Mouse (Mus musculus): ENCODE data around the gene Thoc5.

The Thoc5 gene

DNA sequence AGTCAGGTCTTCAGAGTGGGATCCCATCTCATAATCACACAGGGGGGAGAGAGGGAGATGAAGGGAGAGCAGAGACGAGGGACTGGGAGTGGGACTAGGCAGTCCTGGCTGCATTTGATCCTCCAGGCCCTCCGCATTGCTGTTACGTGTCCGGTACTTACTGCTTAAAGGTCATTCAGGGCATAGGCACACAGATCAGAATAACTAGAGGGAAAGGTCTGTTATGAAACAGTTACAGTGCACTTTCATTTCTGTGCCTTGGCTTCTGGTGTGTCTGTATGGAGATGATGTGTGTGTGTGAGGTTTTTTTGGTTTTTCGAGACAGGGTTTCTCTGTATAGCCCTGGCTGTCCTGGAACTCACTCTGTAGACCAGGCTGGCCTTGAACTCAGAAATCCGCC is 11.1 kb downstream of the Thoc5 start:
- in situ Hi-C loops (cut with MseI, MboI), result no loop called here

DNA sequence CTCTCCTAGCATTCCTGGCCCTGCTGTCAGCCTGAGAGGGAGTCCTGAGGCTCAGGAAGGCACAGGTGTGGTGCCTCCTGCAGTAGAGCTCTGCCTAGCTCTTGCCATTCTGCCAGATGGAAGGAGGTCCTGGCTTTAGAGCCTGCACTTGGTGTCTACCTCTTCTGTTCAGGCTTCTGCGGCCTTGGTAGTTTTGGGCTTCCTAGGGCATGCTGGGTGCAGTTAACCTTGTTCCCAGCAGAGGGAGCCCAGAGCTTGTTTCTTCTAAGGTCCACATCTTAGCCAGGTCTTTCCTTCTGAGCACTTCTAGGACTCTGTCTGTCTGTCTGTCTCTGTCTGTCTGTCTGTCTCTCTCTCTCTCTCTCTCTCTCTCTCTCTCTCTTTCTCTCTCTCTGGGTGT is 20.9 kb downstream of the Thoc5 start:
- in situ Hi-C loops (cut with MseI, MboI), result loop anchor here in 1 of 2 experiments (5.0 kb wide), 1 partner anchor 61 kb away; no protein-coding TSS in a partner anchor

DNA sequence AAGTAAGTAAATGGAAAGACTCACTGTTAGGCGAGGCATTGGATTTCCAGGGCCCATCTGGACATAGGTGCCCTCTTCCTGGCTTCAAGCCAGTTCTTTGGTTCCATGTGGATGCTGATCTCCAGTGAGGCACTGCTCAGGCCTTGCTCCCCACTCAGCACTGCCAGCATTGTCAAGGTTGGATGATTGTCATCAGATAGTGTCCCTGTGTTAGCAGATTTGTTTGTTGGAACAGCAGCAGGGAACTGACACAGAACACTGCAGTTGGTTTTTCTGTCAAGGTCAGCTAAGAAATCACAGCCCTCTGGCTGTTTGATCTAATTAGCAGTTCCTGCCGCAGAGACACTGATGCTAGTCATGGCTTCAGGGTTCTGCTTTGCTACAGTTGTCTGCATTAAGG is 26.2 kb downstream of the Thoc5 start:
- in situ Hi-C loops (cut with MseI, MboI), result loop anchor here in 1 of 2 experiments (5.0 kb wide), 1 partner anchor 46 kb away; no protein-coding TSS in a partner anchor

DNA sequence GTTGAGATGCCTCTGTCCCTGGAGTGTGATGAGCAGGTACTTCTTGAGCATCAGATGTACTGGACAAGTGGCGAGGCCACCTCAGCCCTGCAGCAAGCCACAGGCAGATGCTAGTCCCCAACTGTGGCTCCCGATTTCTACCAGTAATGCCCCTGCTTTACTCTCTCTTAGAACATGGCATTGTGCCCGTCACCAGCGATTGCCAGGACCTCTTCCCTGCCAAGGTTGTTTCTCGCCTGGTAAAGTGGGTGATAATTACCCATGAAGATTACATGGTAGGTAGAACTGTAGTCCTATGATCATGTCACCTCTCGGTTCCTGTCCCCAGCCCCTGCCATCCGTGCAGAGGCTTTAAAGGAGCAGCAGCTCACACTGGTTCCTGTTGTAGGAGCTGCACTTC is 26.6 kb downstream of the Thoc5 start:
- in situ Hi-C loops (cut with MseI, MboI), result loop anchor here in 1 of 2 experiments (5.0 kb wide), 1 partner anchor 46 kb away; no protein-coding TSS in a partner anchor

DNA sequence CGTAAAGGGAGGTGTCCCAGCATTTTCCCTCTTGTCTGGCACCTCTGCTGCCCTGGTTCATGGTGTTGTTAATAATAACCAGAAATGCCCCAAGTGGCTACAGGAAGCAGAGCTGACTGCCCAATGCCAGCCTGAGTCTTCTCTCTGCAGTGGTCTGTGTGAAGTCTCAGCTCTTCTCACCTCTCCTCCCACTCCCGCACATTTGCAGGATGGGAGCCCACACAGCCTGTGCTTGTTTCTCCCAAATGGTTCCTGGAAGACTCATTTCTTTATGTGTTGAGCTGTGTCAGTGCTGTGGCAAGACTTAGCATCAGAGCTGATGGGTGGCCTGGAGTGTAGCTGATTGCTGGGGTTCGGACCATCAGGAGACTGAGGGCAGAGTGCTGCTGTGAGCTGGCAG is 32.1 kb downstream of the Thoc5 start:
- in situ Hi-C loops (cut with MseI, MboI), result no loop called here

DNA sequence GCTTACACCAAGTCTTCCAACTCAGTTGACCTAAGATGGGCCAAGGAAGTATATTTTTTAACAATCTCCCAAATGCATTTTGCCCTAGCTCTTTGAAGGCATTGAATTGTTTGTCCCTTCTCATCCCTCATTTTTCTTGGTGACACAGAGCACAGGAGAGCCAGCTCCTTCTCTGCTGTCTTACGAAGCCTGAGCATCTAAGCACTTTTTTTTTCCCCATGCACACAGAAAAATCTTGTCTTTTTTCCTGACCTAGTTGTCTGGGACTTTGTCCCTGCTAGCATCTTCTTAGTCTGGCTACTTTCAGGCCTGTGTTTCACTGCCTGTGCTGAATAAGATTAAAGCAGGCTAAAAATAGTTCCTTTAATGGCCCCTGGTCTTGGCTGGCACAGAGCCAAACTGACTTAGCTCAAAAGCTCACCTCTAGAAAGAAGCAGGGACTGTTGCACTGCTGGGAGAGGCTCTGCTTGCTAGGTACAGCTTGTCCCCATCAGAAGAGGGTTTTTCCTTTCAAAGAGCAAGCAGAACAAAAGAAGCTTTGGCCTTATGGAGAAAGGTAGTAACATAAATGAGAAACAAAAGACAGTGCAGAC is 36.0 kb downstream of the Thoc5 start:
- in situ Hi-C loops (cut with MseI, MboI), result no loop called here

DNA sequence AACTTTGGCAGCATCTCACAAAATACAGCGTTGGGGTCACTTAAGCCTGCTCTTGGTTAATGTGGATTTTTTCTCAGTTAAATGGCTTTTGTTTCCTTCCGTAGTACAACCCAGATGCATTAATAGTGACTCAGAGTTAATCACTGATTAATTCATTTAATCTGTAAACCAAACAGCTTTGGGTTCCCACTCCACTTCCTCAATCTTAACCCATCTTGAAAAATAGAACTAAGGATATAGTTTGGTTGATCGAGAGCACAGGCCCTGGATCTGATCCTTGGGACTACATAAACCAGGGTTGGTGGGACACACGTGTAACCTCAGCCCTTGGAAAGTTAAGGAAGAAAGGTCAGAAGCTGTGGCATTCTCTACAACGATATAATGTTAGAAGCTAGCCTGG is 41.1 kb downstream of the Thoc5 start:
- in situ Hi-C loops (cut with MseI, MboI), result no loop called here

DNA sequence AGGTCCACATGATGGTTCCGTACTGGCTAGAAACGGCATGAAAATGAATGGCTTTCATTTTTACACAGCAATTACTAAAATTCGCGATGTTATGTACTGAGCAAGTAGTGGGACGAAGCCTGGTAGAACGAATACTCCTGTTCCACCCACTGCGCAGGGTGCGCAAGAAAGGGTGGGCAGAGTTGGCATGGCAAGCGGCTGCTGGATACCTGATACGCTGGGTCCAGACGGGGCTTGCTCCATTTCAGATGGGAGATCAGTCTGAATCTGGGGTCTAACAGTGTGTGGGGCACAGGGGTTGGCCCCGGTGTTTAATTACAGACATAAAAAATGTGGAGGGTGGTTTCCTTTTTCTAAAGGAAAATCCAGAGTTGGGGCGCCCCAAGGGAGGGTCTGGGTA is 51.4 kb downstream of the Thoc5 start:
- in situ Hi-C loops (cut with MseI, MboI), result no loop called here

DNA sequence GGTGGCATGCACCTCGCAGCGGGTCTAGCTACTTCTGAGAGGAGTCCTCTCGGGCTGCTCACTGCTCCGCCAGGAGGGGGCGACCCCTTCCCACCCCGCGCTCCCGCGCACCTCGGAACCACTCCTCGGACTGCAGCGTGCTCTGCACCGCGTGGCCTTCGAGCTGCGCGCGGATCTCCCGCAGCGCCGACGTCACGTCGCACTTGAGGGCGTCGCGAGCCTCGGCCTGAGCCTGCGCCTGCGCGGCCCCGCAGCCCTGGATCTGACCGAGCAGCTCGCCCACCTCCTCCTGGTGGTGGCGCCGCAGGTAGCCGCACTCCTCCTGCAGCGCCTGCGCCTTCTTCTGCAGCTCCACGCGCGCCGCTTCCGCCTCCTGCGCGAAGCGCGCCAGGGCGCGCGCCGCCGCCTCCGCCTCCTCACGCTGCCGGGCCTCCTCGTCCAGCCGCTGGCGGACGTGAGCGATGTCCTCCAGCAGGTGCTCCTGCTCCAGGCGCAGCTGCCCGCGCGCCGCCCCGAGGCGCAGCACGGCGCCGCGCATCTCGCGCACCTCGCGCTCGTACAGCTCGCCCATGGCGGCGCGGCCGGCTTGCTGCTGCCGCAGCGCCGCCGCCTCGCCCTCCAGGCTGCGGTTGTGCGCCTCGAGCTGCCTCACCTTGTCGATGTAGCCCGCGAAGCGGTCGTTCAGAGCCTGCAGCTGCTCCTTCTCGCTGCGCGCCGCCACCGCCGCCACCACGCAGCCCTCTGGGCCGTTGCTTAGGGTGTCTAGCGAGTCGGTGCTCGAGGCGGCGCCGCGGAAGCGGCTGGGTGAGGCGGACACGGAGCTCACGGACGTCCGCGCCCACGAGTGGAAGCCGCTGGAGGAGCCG is 52.1 kb downstream of the Thoc5 start:
- in situ Hi-C loops (cut with MseI, MboI), result no loop called here

DNA sequence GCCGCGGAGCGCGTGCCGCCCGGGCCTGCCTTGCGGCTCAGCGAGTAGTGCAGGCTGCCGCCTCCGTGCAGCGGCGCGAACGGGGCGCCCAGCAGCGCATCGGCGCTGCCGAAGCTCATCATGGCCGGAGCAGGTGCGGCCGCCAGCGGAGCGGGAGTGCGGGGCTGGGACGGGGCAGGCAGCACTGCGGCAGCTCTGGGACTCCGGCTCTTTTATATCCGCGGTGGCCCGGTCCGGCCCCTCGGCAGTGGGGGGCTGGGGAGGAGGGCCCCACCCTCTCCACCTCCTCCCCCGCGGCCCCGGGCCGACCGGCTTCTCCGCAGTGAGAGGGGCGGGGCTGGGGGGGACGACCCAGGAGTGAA is 52.7 kb downstream of the Thoc5 start, which contains the start of gene Nefh:
TSS of gene Nefh (minus strand) at position 252 of the 362 bp plus-strand sequence.
- in situ Hi-C loops (cut with MseI, MboI), result no loop called here

DNA sequence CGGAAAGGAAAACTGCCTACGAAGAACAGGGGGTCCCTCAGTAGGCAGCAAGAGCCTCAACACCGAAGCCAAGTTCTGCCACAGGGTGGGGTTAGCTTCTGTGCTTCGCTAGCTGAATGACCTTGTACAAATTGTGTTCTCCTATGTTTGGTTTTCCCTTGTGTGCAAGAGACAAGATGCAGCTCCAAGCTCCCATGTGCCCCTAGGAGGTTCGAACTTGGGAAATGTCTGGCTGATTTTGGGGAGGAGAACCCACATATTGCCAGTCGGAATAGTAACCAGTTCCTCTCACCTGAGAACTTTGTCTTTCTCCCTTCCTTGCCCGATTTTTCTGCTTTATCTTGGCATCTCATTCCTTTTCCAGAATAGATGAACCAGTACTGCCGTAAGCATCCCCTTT is 53.7 kb downstream of the Thoc5 start:
- in situ Hi-C loops (cut with MseI, MboI), result no loop called here

DNA sequence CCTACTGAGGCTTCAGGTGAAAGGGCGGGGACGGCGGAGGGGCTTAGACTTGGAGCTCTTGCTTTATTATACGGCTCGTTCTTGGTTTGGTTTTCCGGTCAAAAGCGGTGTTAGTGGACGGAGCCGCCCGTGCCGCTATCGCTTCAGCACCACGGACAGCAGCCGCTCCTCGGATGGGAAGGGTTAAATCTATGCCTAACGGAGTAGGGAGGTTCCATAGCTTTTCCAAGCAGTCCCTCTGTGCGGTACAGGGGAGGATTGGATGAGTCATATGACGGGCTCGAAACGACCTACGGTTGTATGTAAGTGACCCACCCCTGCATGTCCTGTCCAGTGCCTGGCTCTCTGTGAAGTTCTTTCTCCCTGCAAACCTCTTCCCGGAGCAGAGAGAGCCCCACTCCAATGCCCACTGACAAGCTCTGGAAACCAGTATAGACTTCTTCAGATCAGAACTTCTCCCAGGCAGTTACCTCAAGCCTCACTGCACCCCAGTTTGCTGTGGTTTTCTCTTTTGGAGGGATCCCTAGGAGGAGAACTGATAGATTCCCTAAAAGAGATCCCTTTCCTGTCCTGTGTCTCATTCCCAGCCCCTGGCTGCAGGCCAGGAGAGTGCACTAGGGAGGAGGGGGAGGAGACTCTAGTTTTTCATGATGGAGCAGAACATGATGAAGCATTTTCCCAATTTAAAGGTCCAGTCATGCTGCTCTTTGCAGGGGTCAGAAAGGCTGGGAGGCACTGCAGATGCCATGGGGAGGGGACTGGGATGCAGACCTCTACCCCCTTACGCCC is 54.3 kb downstream of the Thoc5 start:
- in situ Hi-C loops (cut with MseI, MboI), result no loop called here

DNA sequence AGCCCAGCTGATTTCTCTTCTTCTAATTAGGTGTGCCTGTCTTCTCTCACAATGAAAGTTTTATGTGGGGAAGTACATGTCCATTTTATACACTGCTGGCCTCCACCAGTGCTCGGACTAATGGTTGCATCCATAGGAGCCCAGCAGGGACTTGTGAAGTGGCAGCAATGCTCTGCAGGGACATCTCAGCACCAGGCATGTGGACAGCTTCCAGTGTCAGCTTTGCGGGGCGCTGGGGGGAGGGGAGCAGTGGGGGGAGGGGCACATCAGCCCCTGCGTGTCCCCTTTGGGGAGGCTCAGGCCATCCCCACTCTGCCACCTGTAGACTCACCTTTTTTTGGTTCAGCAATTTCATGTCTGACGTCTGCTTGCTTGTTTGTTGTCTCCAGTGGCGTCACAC is 58.3 kb downstream of the Thoc5 start:
- in situ Hi-C loops (cut with MseI, MboI), result no loop called here

DNA sequence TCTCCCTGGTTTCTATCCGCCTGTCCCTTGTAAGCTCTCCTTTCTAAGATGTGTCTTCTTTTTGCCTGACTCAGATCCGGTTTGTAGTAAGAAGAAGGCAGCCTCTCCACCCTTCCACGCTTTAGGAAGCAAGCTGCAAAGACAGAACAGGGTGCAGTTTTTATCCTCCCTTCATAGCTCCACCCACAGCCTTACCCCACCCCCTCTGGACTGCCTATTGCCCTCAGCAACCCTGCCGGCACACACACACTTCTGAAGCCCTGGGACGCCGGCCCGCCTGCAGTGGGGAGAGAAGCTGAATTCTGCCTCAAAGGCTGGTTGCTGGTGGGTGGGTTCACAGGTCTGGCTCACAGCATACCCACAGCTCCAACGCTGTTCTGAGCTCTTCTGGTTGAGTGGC is 58.8 kb downstream of the Thoc5 start:
- in situ Hi-C loops (cut with MseI, MboI), result no loop called here

DNA sequence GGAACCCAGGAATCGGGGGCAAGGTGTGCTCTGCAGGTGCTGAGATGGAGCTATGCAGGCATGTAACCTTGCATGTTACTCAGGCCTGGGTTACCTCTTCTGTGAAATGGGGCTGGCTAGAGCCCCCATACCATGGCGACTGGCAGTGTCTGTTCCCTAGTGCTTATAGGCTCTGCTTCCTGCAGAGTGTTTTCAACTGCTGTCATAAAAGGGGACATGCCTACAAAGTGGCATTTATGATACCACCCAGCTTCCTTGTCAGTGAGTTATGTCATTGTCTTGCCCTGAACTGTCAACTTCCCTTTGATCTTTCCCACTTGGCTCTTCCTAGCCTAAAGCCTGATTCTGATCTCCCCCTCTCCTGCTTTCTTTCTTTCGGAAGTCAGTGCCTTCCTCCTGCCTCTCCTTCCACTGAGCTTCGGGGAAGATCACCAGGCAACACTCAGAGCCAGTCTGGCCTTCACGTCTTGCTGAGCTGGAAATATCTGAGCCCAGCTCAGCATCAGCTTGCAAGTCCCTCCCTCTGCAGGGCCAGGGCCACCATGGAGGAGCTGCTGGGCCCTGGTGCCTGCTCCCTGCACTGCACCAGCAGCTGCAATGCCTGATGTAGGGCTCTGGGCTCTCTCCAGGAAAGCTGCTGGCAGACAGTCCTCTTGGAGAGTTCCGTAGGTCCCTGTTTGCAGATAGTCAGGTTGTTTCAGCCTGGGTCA is 68.1 kb downstream of the Thoc5 start:
- in situ Hi-C loops (cut with MseI, MboI), result no loop called here

DNA sequence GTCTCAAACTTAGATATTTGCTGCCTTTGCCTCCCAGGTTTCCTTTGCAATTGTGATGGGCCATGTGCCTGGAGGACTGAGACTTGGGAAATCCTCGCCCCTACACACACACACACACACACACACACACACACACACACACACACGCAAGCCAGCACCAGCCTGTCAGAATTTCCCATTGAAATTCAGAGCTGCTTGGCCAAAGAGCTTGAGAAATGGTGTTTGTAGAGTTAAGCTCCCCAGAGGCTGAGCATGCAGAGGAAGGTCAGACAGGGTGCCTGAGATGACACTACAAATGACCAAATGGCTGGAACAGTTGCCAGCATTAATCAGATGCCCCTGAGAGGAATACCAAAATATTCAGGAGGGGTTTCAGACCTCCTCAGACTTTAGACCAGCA is 71.2 kb downstream of the Thoc5 start:
- in situ Hi-C loops (cut with MseI, MboI), result loop anchor here in 1 of 2 experiments (5.0 kb wide), 1 partner anchor 44 kb away; no protein-coding TSS in a partner anchor

DNA sequence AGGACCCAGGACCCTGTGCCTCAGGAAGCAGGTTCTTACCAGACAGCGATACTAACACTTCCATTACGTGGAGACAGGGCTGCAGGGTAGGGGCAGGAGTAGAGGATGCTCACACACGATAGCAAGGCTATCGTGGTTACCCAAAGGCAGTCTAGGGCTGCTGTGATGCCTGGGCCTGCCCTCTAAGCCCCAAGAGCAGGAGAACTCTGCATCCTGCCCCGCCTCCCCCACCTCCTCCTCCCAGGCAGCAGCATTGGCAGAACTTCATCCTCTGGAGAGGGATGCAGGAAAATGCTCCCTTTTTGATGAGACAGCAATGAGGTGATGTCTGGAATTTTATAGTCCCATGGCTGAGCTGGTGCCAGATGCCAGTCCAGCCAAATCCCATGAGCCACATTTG is 71.8 kb downstream of the Thoc5 start:
- in situ Hi-C loops (cut with MseI, MboI), result loop anchor here in 1 of 2 experiments (5.0 kb wide), 1 partner anchor 45 kb away; no protein-coding TSS in a partner anchor

DNA sequence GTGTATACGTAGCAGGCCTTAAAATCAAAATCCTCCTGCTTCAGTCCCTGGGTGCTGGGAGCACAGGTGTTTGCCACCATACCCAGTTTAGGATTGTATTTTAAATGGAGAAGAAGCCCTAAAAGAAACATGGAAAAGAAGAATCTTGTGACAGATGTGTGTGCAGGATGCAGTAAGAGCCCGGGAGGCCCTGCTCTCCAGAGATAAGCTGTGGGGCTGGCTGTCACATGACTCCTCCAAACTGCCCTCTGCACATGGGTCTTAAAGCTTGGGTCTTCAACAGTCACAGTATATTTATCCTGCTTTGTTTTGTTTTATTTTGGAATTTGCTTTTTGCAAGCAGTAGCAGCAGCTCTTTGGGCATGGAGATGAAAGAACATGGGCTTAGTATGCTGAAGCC is 72.4 kb downstream of the Thoc5 start:
- in situ Hi-C loops (cut with MseI, MboI), result loop anchor here in 1 of 2 experiments (5.0 kb wide), 1 partner anchor 45 kb away; no protein-coding TSS in a partner anchor

DNA sequence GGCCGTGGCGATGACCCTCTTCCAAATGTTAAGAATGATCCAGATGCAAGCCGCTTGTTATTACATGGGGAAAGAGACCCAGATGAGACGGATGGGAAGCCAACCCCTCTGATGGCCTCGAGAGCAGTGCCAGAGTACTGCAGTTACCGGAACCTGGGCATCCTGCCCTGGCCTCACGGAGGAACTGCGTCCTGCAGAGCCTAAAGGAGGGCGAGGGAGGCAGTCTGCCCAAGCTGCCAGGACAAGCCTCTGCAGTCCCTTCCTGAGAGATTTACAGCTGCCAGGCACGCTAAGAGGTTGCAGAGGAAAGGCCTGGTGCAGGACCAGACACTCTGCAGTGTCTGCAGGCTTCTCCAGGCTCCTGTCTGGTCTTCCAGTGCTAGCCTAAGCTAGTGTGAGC is 73.3 kb downstream of the Thoc5 start:
- in situ Hi-C loops (cut with MseI, MboI), result loop anchor here in 1 of 2 experiments (5.0 kb wide), 1 partner anchor 46 kb away; no protein-coding TSS in a partner anchor

DNA sequence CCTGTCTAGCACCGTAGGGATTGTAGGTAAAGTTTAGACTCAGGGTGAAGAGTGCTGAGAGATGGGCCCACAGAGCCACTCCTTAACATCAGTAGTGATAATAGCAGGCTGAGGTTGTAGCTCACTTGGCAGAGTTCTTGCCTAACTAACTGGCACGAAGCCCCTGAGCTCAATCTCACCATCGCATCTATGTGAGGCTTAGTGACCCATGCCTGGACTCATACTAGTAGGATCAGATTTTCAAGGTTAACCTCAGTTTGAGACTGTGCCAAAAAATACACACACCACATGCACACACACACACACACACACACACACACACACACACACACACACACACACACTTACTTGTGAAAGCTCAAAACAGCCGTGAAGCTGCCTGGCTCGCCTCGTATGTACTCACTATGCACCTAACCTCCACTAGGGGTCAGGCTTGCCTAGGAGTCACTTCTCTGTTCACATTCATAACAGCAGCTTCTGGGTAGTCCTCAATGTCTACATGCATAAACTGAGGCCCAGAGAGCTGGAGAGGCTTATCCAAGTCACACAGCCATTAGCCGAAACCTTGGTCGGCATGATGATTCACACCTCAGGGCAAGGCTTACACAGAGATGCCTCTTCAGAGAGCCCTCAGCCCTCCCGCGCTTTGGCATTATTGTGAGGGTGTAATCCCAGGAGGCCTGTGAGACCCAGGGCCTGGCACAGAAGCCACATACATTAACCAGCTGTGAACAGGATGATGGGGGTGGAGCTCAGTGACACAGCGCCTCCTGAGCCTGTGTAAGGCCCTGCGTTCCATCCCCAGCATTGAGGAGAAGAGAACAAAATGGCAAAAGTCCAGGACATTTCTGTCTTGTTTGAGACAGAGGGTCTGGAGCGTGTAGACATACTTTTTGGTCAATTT is 78.1 kb downstream of the Thoc5 start:
- in situ Hi-C loops (cut with MseI, MboI), result no loop called here

Data from mouse trophoblast stem cell (cell line).